Mouse (Mus musculus) erythroid progenitor cell, adult 5-6 weeks (primary cell): ENCODE measurements around the gene Adss. TPM values are rescaled to one million over a fixed set of nuclear protein-coding genes. Genes with fewer than 3 reads are reported as not detected.
"Not testable (repeated sequence)": the region's sequence is repeated elsewhere in the genome, so short reads cannot be mapped to it uniquely, and the experiment has no call there.

ENCODE experiments used
- ATAC-seq: replicated peaks from 2 replicates; pipeline ENCODE4 v1.8.0; 2016; ENCODE audit warnings: moderate number of reproducible peaks, mild to moderate bottlenecking, moderate TSS enrichment, inconsistent platforms; ENCODE audit not compliant: poor library complexity, low FRiP score, severe bottlenecking
- total RNA-seq, 2 experiments: library from RNA; stranded (forward) in 1 of 2; stranded (reverse) in 1 of 2; fragments of 150-400 nt in 1 of 2; fragments of 186-747, 209-891 nt in 1 of 2; gene quantifications; 2 replicates each; pipeline versions ENCODE4 v1.2.3 to v1.2.4; 2015 to 2017; ENCODE audit warnings: low replicate concordance in 2 of 2

Adss gene
- total RNA-seq (2015; ENCODE audit: low replicate concordance), result 37.1 and 37.7 TPM in 2 replicates
- 40.8 and 44.4 TPM in 2 replicates for total RNA-seq (2017; ENCODE audit: low replicate concordance)

- peak; percentile 94 for ATAC-seq
Measured at GRCm38 (mm10) chr1:177796193-177796939, at the start of gene Adss. TSS of gene Adss (minus strand) at chr1:177796511.

DNA sequence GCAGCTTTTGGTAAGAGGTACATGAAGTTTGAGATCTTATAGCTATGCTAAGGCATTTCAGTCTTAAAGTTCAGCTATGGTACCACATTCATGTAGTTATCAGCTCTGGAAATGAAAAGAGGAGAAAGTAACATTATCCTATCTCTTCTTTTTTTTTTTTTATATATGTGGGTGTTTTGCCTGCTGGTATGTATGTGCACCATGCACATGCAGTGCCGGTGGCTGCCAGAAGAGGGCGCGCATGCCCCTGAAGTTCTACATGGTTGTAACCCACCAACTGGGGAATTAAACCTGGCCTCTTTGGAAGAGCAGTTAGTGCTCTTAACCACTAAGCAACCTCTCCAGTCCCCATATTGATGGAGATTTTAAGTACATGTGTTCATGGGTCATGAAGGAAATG, 49.5 kb upstream of the Adss start:
- 0 out of 2 replicates have a peak, but pooled peaks have one; percentile 52 for ATAC-seq

- not testable (repeated sequence) for ATAC-seq
Measured at GRCm38 (mm10) chr1:177827776-177828175, 31.5 kb upstream of the Adss start.

DNA sequence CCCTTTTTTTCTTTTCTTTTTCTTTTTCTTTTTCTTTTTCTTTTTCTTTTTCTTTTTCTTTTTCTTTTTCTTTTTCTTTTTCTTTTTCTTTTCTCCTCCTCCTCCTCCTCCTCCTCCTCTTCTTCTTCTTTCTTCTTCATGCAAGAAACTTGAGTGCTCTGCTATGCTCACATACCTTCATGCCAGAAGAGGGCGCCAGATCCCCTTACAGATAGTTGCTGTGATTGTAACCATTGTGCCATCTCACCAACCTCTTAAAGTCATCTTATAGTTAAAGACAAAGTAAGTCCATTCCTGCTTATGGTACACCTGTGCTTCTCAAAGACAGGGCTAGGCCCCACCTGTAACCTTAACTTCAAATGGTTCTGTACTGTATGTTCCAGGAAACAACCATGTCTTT, 10.5 kb upstream of the Adss start:
- ATAC-seq, result not testable (repeated sequence)

DNA sequence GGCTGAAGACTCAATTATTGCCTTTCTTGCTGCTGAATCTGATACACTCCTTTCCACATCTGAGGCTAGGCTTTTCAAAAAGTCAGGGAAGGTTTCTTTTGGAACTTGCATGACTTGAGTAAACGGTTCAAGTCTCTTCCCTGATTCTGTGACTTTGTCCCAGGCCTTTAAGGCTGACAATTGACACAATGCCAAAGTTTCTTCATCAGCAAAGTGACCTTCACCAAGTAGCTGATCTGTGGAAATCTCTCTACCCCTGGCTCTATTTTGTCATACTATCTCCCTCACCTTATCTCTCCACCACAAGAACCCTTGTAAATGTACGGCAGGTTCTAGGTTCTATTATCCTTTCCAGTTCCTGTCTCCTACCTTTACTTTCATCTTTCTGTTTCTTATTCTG, 7.2 kb upstream of the Adss start:
- ATAC-seq, result no peak

- ATAC-seq, result no peak
Measured at GRCm38 (mm10) chr1:177797151-177797755, 942 bp upstream of the Adss start.

- peak; percentile 3; the same call in 1 of the 2 replicates for ATAC-seq
Measured at GRCm38 (mm10) chr1:177795421-177796192, 704 bp downstream of the Adss start.

DNA sequence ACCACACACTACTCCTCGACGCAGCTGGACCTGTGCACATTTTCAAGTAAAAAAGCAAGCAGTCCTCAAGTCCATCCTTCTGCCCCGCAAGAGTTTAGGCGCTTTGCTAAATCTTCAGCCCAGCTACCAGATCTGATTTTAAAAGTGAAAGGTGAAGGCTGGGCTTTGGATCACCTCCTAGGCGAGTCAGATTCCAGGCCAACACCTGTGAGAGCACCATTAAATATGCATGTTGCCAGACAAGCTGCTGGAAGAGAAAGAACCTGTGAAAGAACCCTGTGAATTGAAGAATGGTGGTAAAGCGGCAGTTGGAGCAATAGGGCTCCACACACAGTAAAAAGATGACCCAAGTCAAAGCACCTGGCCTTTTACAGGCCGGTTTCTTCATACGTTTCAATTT, 1.4 kb downstream of the Adss start:
- ATAC-seq, result no peak

DNA sequence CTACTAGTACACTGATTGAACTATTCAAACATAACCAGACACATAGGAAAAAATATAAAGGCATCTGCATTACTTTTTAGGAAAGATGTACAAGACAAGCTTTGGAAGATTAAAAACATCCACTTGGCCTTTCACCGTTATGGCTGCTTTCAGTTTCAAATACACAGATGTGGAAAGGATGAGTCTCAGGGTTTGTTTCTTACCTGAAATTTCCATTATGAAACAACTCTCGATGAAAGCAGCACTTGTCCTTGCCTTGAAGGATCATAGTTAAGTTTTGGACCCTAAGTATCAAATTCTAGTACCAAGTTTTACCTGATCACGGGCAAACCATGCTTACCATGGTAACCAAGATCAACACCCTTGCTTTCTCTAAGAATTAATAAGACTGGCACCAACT, 3.5 kb downstream of the Adss start:
- ATAC-seq, result no peak

GRCm38 (mm10) chr1:177777397-177777796, 18.9 kb downstream of the Adss start:
- ATAC-seq, result no peak

DNA sequence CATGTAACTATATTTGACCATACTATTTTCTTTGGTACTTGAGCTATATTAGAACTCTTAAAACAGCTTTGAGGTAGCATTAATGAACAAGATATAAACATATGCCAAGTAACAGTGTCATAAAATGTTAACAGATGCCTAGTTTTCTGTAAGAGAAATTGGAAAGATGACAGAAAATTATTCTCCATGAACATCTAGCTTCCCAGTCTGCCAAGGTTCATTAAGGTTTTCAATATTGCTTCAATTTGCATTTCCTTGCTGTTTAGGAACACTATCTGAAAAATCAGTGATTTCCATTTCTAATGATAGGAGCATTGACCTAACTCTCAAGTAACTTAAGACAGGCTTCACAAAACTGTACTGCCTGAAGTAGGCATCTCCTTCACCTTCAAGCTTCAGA, 27.4 kb downstream of the Adss start:
- ATAC-seq, result no peak

GRCm38 (mm10) chr1:177757249-177757648, 39.1 kb downstream of the Adss start:
- ATAC-seq, result no peak

- no peak for ATAC-seq
Measured at GRCm38 (mm10) chr1:177753496-177753895, 42.8 kb downstream of the Adss start.

- no peak for ATAC-seq
Measured at GRCm38 (mm10) chr1:177747869-177748540, 48.3 kb downstream of the Adss start.

- no peak for ATAC-seq
Measured at GRCm38 (mm10) chr1:177744521-177745325, 51.6 kb downstream of the Adss start.

DNA sequence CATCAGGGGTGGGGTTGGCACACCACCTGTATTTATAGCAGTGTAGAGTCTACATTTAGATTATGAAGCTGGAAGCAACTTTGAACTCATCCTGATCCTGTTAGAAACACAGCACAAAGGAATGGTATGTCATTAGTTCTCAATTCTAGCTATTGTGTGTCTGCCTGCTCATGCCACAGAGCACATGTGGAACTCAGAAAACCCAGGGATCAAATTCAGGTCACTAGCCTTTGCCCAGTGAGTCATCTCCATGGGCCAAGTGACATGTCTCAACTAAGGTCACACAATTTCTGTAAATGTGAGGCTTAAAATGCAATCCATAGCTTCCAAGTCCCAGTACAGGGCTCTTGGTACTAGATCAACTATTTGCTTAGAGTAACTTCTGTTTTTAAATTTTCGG, 54.2 kb downstream of the Adss start:
- ATAC-seq, result no peak

DNA sequence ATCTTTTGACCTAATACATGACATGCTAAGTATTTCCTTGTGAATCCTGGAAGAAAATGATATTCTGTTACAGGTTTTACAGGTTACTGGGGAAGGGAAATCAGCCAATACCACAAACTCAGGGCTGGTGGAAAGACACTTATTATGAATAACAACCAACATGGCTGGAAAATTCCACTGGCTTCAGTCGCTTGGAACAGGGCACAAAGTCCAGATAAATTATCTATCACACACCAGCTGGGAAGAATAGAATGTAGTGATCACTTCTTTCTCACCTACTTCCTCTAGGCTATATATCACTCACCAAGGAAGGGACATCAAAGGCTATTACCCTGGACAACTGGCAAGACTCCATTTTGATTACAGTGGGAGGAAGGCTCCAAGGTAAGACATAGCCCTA, 55.6 kb downstream of the Adss start:
- ATAC-seq, result no peak

GRCm38 (mm10) chr1:177737505-177738105, 58.7 kb downstream of the Adss start:
- ATAC-seq, result no peak

DNA sequence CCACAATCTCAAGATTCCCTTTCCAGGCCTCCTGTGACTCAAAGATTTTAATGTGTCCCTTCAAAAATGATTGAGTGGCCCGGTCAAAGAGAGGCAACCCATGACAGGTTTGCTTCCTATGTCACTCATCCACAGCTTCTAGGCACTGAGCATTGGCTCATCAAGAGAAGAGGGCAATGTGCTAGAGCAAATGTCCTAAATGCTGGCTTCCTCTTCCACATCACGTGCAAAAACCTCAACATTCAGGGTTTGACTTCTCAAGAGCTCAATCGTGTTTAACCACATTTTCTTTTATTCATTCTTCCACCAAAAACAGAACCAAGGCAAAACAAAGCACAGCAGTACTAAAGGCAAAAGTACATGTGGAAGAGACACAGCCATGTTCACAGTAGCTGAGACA, 64.3 kb downstream of the Adss start:
- ATAC-seq, result no peak
